Mouse (Mus musculus): ENCODE results near the gene Slc7a6. TPM values are rescaled to one million over a fixed set of nuclear protein-coding genes. Genes with fewer than 3 reads are reported as not detected.
A peak's percentile ranks its signal among the peaks of the same experiment; 100 is the strongest.

The Slc7a6 gene
- polyA plus RNA-seq, 1 experiment from 2014 or later, result 69.2 TPM

DNA sequence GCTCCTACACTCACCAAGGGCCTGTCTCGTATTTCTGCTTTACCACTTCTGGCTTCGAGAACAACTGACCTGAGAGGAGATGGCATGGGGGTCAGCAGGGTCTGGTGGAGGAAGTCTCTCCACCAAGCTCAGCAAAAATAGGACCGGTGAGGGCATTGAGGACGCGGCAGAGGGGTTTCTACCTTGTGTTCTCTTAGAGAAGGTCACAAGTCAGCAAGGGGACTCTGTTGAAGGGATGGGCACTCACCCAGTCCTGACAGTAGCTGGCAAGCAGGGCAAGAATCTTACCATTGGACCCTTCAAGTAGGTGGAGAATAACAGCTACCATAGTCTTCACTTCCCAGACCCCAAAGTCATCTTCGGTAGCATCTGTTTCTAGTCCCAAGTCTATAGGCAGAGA, 34.7 kb upstream of the Slc7a6 start:
- H3K9ac ChIP-seq (replicated peaks), result no peak overlapping the region
- H3K4me3 ChIP-seq, result no peak overlapping the region
- no peaks in the 10 kb centered on the region for H3K9me3 ChIP-seq
- H3K4me1 ChIP-seq, result peaks cover 32% of the 10 kb centered on the region
- ATAC-seq (replicated peaks), result no peak
- peaks cover 49% of the 10 kb centered on the region for H3K27me3 ChIP-seq
- H3K4me2 ChIP-seq (replicated peaks), result no peak overlapping the region
- 82% methylated on average over 6 of the region's 6 CpGs for WGBS
- H3K27ac ChIP-seq (replicated peaks), result no peak overlapping the region
- peaks cover 8% of the 10 kb centered on the region for H3K36me3 ChIP-seq

DNA sequence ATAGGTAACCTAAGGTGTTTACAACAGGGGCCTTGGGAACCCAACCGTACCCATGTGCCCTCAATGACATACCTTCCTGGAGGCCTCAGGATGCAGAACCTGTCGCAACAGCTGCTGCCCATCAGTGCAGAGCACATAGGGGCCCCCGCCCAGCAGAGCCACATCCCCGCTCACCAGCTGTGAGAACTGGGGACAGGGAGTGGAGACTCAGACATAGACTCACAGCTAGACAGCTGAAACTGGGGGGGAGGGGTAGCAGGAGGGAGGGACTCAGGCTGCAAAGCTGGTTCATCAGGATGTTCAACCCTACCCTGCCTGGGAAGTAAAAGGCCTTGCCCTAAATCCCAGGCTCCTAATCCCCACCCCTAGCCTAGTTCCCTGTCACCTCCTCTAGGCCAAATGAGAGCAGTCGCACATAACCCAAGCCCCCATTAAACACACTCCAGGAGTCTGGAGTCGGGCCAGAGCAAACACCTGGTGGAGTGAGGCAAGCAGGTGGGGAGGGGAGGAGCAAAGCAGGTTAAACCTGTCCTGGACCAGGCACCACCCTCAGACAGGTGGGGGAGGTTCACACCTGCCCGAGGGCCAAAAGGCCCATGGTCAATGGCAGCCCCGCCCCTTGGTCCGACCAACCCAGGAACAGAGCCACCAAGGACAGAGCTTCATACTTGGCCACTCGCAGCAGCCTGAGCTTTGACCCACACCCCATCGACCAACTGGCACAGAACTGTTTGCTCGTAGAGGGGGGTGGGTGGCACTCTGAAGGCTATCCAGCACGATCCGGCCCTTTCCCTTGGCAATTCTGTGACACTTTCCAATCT, 33.7 kb upstream of the Slc7a6 start:
- Histone ChIP-seq H3K36me3 (0 out of 2 replicates have a peak, but pooled peaks cover 2% of the 10 kb centered on the region), H3K4me2 (replicated peaks) (no peak overlapping the region), H3K9ac (replicated peaks) (no peak overlapping the region), H3K9me3 (no peaks in the 10 kb centered on the region), H3K27ac (replicated peaks) (no peak overlapping the region), H3K4me3 (no peak overlapping the region), H3K27me3 (peaks cover 57% of the 10 kb centered on the region), H3K4me1 (peaks cover 32% of the 10 kb centered on the region)
- ATAC-seq (replicated peaks), result no peak
- 29% methylated on average over 14 of the region's 14 CpGs for WGBS

DNA sequence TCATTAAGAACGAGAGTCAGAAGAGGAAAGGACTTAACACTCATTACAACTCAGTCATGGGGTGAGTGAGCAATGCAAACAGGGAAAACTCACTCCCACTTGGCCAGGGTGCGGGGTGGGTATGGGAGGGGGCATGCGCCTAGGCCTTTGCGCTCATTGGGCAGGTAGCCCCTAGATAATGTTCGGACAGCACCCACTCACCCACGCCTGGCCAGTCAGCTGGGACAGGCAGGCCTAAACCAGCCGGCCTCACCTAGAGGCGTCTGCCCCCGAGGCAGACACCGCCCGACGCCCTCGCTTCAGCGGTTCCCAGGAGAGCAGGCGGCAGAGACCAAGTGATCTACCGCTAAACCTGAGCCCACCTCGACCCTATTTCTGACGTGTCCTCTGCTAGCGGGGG, 33.0 kb upstream of the Slc7a6 start:
- no peak overlapping the region for H3K27ac ChIP-seq (replicated peaks)
- 0 out of 2 replicates have a peak overlapping the region, but pooled peaks have one; percentile 47 for H3K4me3 ChIP-seq
- H3K27me3 ChIP-seq, result peaks cover 57% of the 10 kb centered on the region
- H3K9ac ChIP-seq (replicated peaks), result no peak overlapping the region
- peaks cover 32% of the 10 kb centered on the region for H3K4me1 ChIP-seq
- ATAC-seq (replicated peaks), result no peak
- 0 out of 2 replicates have a peak, but pooled peaks cover under 1% of the 10 kb centered on the region for H3K36me3 ChIP-seq
- 6% methylated on average over 19 of the region's 19 CpGs for WGBS
- no peaks in the 10 kb centered on the region for H3K9me3 ChIP-seq
- peak overlapping the region; percentile 82 for H3K4me2 ChIP-seq (replicated peaks)

DNA sequence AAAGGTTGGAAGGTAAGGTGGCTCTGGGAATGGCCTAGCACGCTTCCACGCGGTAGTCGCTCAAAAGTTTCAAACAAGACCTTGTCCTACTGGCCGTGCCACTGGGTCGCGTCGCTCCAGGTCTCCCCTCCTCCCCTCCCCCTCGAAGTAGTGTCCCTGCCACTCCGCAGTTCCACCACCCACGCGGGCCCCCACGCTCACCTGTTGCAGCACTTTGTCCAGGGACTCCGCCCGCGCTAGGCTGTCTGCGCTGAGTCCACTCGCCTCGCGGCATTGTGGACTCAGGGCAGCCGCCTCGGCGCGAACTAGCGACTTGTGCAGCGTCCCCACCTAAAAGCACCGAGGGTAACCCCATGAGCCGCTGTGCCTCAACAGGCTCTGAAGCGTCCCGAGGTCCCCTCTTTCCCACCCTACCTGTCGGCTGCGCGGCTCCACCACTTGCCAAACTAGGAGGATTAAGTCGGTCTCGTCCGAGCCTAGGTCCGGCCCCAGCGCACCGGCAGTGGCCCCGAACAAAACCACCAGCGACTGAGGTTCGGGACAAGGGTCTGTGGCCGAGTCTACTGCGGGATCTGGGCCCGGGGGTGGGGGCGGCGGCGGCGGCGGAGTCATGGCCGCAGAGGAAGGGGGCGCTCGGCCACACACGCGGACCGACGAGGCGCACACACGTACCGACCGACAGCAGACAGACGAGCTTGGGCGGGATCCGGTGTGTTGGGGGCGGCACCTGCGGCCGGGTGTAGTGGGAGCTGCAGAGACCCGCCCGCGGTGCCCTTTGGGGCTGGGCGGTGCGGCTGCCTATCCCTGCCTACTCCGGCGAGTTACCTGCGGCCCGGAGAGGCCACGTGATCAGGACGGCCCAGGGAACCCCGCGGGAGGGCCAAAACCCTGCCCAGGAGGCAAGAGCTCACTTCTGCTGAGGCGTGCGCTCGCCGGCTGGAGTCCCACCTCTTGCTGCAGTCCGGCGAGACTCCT, 32.2 kb upstream of the Slc7a6 start, which contains the start of gene Esrp2:
Gene Esrp2, minus strand, starts transcription at position 819 of the 975 bp plus-strand sequence.
- under 1% methylated on average over 86 of the region's 86 CpGs for WGBS
- ATAC-seq (replicated peaks), result no peak
- H3K4me1 ChIP-seq, result peaks cover 34% of the 10 kb centered on the region

DNA sequence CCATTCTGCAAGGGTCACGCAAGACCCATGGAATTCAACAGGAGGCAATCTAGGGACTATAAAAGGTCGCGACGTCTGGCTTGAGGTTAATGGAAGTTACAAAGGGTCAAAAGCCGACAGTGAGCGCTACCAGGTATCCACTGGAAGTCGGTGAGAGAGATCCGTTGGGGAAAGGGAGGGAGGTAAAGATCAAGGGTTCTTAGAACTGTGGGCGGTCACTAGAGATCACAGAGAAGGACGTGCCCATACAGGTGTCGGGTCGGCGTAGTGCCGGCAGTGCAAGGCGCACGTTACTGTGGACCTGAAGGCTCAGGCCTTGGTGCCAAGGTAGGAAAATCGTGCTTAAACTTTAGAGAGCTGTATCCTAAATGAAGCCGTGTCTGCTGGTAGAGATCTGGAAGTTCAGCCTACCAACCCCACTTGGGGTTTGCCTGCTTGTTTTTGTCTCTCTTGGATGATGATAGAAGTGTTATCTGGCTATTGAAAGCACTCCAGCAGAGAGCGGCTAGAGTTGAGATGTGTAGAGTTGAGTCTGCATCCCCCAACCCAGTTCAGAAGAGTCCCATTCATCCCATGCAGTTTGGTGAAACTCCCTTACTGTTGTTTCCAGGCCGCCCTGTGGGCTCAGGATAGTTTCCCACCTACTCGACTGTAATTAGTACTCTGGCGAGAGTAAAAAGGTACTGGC, 31.3 kb upstream of the Slc7a6 start:
- peak overlapping the region; percentile 48 for H3K9ac ChIP-seq (replicated peaks)
- no peaks in the 10 kb centered on the region for H3K9me3 ChIP-seq
- H3K36me3 ChIP-seq, result no peaks in the 10 kb centered on the region
- H3K27ac ChIP-seq (replicated peaks), result no peak overlapping the region
- no peak for ATAC-seq (replicated peaks)
- H3K27me3 ChIP-seq, result peaks cover 57% of the 10 kb centered on the region
- peak overlapping the region; percentile 47 for H3K4me3 ChIP-seq
- 4% methylated on average over 22 of the region's 22 CpGs for WGBS
- H3K4me2 ChIP-seq (replicated peaks), result peak overlapping the region; percentile 82
- H3K4me1 ChIP-seq, result peaks cover 34% of the 10 kb centered on the region

More for the DNA sequence above, 32.2 kb upstream of the Slc7a6 start, which contains the start of gene Esrp2:
- Histone ChIP-seq H3K27me3 (peaks cover 57% of the 10 kb centered on the region), H3K36me3 (no peaks in the 10 kb centered on the region), H3K4me3 (peak within 1 kb of the TSS; percentile 47), H3K9ac (replicated peaks) (peak within 1 kb of the TSS; percentile 48), H3K27ac (replicated peaks) (no peak within 1 kb of the TSS), H3K9me3 (no peaks in the 10 kb centered on the region), H3K4me2 (replicated peaks) (peak within 1 kb of the TSS; percentile 82)

DNA sequence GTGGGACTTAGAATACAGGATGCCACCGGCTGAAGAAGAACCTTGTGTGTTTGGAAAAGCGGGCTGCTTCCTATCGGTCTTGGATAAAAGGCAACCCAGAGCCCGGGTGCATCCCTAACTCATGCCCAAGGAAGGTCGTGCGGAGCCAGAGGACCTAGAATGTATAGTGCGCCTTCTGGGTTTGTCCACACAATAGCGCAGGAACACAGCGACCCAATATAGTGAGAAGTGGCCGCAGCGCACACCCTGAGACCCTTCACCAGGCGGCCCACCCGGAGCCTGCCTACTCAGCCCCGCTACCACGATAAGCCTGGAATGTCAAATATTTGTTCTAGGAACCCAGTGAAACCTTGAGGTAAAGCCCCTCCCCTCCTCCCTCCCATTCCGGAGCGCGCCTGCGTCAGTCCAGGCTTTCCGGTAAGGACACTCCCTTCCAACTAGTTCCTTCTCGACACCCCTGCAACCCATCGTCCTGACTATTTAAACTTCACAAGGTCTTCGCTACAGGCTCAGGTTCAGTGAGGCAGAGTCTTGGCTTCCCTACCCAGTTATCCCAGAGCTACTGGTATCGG, 30.7 kb upstream of the Slc7a6 start:
- no peaks in the 10 kb centered on the region for H3K36me3 ChIP-seq
- peak overlapping the region; percentile 82 for H3K4me2 ChIP-seq (replicated peaks)
- H3K27me3 ChIP-seq, result peaks cover 57% of the 10 kb centered on the region
- under 1% methylated on average over 24 of the region's 24 CpGs for WGBS
- peak; percentile 39; the same call in 1 of the 2 replicates for ATAC-seq (replicated peaks)
- H3K4me1 ChIP-seq, result peaks cover 34% of the 10 kb centered on the region
- peak overlapping the region; percentile 47 for H3K4me3 ChIP-seq
- H3K27ac ChIP-seq (replicated peaks), result no peak overlapping the region
- H3K9me3 ChIP-seq, result no peaks in the 10 kb centered on the region
- peak overlapping the region; percentile 48 for H3K9ac ChIP-seq (replicated peaks)

DNA sequence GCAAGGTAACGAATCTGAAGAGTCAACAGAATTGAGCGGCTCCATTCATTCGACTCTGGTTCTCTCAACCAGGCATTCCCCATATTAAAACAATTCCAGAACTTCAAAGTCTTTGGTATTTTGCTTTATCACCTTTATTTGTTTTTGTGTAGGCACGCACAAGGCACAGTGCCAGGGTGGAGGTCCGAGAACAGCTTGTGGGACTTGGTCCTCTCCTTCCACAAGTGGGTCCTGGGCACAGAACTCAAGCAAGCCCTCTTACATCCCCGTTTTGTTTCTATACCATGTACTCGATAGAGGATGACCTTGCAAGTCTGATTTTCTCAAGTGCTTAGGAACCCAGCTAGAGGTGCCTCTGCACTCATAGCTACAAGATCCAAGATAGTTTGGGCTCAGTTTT, 30.0 kb upstream of the Slc7a6 start:
- Histone ChIP-seq H3K4me2 (replicated peaks) (peak overlapping the region; percentile 82), H3K9ac (replicated peaks) (no peak overlapping the region), H3K27ac (replicated peaks) (no peak overlapping the region), H3K36me3 (no peaks in the 10 kb centered on the region), H3K27me3 (peaks cover 57% of the 10 kb centered on the region), H3K4me1 (peaks cover 34% of the 10 kb centered on the region), H3K4me3 (peak overlapping the region; percentile 47), H3K9me3 (no peaks in the 10 kb centered on the region)
- 18% methylated on average over 7 of the region's 7 CpGs for WGBS
- no peak for ATAC-seq (replicated peaks)

DNA sequence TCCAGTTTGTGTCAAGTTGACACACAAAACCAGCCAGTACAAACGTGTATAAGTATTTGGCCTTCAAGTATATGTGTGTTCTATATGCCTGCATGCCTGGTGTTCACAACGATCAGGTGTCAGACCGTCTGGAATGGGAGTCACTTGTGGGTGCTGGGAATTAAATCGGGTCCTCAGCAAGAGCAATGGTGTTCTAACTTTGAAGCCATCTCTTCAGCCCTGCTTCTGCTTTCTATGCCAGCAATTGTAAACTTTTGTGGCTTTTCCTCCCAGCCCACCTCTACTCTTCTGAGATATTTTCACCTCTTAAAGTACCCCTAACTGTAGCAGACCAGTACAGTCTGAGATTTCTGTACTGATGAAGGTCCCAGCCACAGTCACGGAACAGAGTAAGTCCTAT, 28.5 kb upstream of the Slc7a6 start:
- peaks cover 46% of the 10 kb centered on the region for H3K27me3 ChIP-seq
- no peaks in the 10 kb centered on the region for H3K36me3 ChIP-seq
- H3K4me1 ChIP-seq, result peaks cover 34% of the 10 kb centered on the region
- no peaks in the 10 kb centered on the region for H3K9me3 ChIP-seq
- WGBS, result 69% methylated on average over 5 of the region's 5 CpGs
- no peak overlapping the region for H3K9ac ChIP-seq (replicated peaks)
- H3K4me3 ChIP-seq, result no peak overlapping the region
- no peak overlapping the region for H3K27ac ChIP-seq (replicated peaks)
- no peak for ATAC-seq (replicated peaks)
- H3K4me2 ChIP-seq (replicated peaks), result no peak overlapping the region

DNA sequence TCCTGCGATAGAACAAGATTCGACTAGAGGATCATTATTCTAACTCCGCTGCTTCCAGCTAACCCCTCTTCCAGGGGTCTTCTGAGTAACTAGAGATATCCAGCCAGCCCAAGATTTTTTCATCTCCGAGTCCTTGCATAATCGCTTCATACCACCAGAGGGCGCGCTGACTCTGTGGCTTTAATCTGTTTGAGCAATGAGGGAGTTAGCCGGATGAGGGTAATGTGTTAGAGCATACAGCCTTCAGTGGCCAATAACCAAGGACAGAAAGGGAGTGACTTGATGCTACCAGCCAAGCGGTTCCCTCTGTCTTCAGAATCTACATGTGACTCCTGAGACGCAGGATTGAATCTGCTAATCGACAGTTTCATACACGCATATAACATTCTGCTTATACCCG, 27.9 kb upstream of the Slc7a6 start:
- H3K4me2 ChIP-seq (replicated peaks), result no peak overlapping the region
- no peak overlapping the region for H3K9ac ChIP-seq (replicated peaks)
- H3K9me3 ChIP-seq, result no peaks in the 10 kb centered on the region
- 14% methylated on average over 13 of the region's 13 CpGs for WGBS
- no peaks in the 10 kb centered on the region for H3K36me3 ChIP-seq
- peaks cover 40% of the 10 kb centered on the region for H3K27me3 ChIP-seq
- no peak overlapping the region for H3K4me3 ChIP-seq
- peaks cover 30% of the 10 kb centered on the region for H3K4me1 ChIP-seq
- peak; percentile 56 for ATAC-seq (replicated peaks)
- H3K27ac ChIP-seq (replicated peaks), result no peak overlapping the region

DNA sequence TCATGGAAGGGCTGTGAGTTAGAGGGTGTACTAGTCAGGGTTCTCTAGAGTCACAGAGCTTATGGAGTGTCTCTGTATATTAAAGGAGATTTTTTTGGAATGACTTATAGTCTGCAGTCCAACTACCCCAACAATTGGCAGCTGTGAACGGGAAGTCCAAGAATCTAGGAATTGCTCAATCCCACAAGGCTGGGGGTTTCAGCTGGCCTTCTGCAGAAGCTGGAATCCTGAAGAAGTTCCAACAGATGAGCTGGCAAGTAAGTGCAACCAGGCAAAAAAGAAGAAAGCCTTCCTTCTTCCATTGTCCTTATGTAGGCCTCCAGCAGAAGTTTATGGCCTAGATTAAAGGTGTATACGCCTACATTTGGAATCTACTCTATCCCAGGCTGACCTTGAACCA, 23.3 kb upstream of the Slc7a6 start:
- H3K36me3 ChIP-seq, result no peaks in the 10 kb centered on the region
- WGBS, result 88% methylated on average over 2 of the region's 2 CpGs

DNA sequence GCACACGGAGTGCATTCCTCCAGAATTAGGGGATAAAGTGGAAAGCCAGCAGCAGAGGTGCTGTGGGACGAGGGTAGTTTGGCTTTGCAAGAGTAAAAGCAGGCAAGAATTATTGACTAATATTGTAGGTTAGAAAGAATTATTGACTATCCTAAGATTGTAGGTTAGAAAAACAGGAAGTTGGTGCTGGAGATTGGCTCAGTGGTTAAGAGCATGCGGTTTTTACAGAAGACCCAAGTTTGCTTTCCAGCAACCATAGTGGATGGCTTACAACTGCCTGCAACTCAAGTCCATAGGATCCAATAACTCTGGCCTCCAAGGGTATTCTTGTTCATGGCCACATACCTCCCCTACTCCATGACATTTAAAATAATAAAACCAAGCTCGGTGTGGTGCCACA, 22.6 kb upstream of the Slc7a6 start:
- no peaks in the 10 kb centered on the region for H3K27me3 ChIP-seq
- no peaks in the 10 kb centered on the region for H3K9me3 ChIP-seq
- peaks cover 9% of the 10 kb centered on the region for H3K4me1 ChIP-seq
- H3K9ac ChIP-seq (replicated peaks), result no peak overlapping the region
- no peak overlapping the region for H3K4me2 ChIP-seq (replicated peaks)
- no peak for ATAC-seq (replicated peaks)
- no peak overlapping the region for H3K27ac ChIP-seq (replicated peaks)
- WGBS, result 95% methylated on average over 4 of the region's 4 CpGs
- H3K36me3 ChIP-seq, result no peaks in the 10 kb centered on the region
- H3K4me3 ChIP-seq, result no peak overlapping the region

More for the DNA sequence above, 23.3 kb upstream of the Slc7a6 start:
- Histone ChIP-seq H3K9me3 (no peaks in the 10 kb centered on the region), H3K4me2 (replicated peaks) (no peak overlapping the region), H3K9ac (replicated peaks) (no peak overlapping the region), H3K4me1 (peaks cover 5% of the 10 kb centered on the region; the same call in 1 of the 2 replicates), H3K27ac (replicated peaks) (no peak overlapping the region), H3K4me3 (no peak overlapping the region), H3K27me3 (no peaks in the 10 kb centered on the region)
- no peak for ATAC-seq (replicated peaks)
